31 mouse cellular contexts compared by ENCODE assay signal in the genomic region with DNA sequence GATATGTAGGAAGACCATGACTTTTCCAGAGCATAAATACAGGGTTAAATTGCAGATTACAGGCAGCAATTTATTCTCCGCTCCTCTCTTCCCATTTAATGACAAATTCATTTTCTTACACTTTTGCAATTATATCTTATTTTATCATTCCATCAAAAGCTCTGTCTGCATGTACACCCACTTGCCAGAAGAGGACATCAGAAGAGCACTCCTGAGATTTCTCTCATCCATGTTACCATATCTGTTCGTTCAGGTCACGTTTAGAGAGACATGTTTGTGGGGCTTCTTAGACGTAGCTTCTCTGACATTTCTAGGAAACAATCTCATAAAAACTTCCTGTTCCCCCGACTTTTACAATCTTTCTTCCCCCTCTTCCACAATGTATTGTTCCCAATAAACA. TPM values are rescaled to one million over a fixed set of nuclear protein-coding genes. Genes with fewer than 3 reads are reported as not detected.
A peak's percentile ranks its signal among the peaks of the same experiment; 100 is the strongest.
DNase-seq lines count a peak whose midpoint lies in the region; ATAC-seq and TF ChIP-seq lines count a peak whose summit lies in the region.
"Had no signal": no experiment of that assay in that cellular context is flagged by ENCODE, and none has a peak within 500 bp of the region (broad histone marks: within the 10 kb centered on the region; RNA-seq: fewer than 3 reads in every experiment).

No protein-coding gene starts in this region.

- 63% methylated on average over 5 of the region's 5 CpGs for WGBS in kidney, postnatal 0 days
- 59% methylated on average over 5 of the region's 5 CpGs for WGBS in stomach, postnatal 0 days

- peak; percentile 39; the same call in 1 of the 2 replicates for TF ChIP-seq CTCF in kidney, postnatal 0 days (IDR thresholded peaks at IDR 0.05; ENCODE audit: low read depth)
- peak; percentile 23; the same call in 1 of the 2 replicates for TF ChIP-seq CTCF in stomach, postnatal 0 days (IDR thresholded peaks at IDR 0.05; ENCODE audit: low read depth)

- no peak overlapping the region for H3K4me3 ChIP-seq in kidney, postnatal 0 days (replicated peaks; ENCODE audit: low read depth, low read length)
- no peak overlapping the region for H3K4me3 ChIP-seq in stomach, postnatal 0 days (ENCODE audit: low read depth, low read length)
- H3K4me3 ChIP-seq: embryonic facial prominence, embryonic 13.5 days; forebrain, embryonic 10.5 days; intestine, embryonic 15.5 days; limb, embryonic 10.5 days; limb, embryonic 15.5 days; midbrain, embryonic 15.5 days; myocyte; neural tube, embryonic 12.5 days had no signal

- no peak overlapping the region for H3K27ac ChIP-seq in kidney, postnatal 0 days
- H3K27ac ChIP-seq in stomach, postnatal 0 days (replicated peaks): no peak overlapping the region
- H3K27ac ChIP-seq: embryonic facial prominence, embryonic 13.5 days; forebrain, embryonic 10.5 days; intestine, embryonic 15.5 days; limb, embryonic 10.5 days; limb, embryonic 15.5 days; liver, embryonic 14.5 days; macrophage; midbrain, embryonic 15.5 days; neural tube, embryonic 12.5 days had no signal

- H3K9ac ChIP-seq in kidney, postnatal 0 days (ENCODE audit: low read depth, low read length): no peak overlapping the region
- H3K9ac ChIP-seq in stomach, postnatal 0 days (ENCODE audit: low read length): no peak overlapping the region
- H3K9ac ChIP-seq: embryonic facial prominence, embryonic 13.5 days; intestine, embryonic 15.5 days; limb, embryonic 15.5 days; liver, embryonic 14.5 days; lung, embryonic 14.5 days; midbrain, embryonic 15.5 days; neural tube, embryonic 12.5 days had no signal

- no peak for TF ChIP-seq EP300 in stomach, postnatal 0 days (optimal IDR thresholded peaks at IDR 0.05)

- ATAC-seq in frontal cortex, adult (ENCODE audit: low TSS enrichment): peak; percentile 70
- no peak for ATAC-seq in kidney, postnatal 0 days (replicated peaks; ENCODE audit: low FRiP score, low read depth)
- ATAC-seq in stomach, postnatal 0 days (ENCODE audit: low FRiP score, low TSS enrichment): no peak
- ATAC-seq: forebrain, embryonic 16.5 days; hindbrain, embryonic 16.5 days; intestine, embryonic 15.5 days; midbrain, embryonic 15.5 days had no signal

- H3K4me1 ChIP-seq in kidney, postnatal 0 days (replicated peaks; ENCODE audit: insufficient read depth, low read length): no peaks in the 10 kb centered on the region
- H3K4me1 ChIP-seq in stomach, postnatal 0 days (replicated peaks; ENCODE audit: control insufficient read depth, insufficient read depth): no peaks in the 10 kb centered on the region
- H3K4me1 ChIP-seq: embryonic facial prominence, embryonic 13.5 days; forebrain, embryonic 10.5 days; intestine, embryonic 15.5 days; limb, embryonic 10.5 days; limb, embryonic 15.5 days; midbrain, embryonic 15.5 days; neural tube, embryonic 12.5 days had no signal

- no peaks in the 10 kb centered on the region for H3K27me3 ChIP-seq in kidney, postnatal 0 days (ENCODE audit: insufficient read depth, low read length)
- H3K27me3 ChIP-seq in stomach, postnatal 0 days (ENCODE audit: control insufficient read depth, insufficient read depth, low read length): no peaks in the 10 kb centered on the region
- H3K27me3 ChIP-seq: embryonic facial prominence, embryonic 13.5 days; intestine, embryonic 15.5 days; limb, embryonic 15.5 days; midbrain, embryonic 15.5 days; neural tube, embryonic 12.5 days had no signal

- H3K9me3 ChIP-seq in kidney, postnatal 0 days (replicated peaks; ENCODE audit: low read length): no peaks in the 10 kb centered on the region
- no peaks in the 10 kb centered on the region for H3K9me3 ChIP-seq in stomach, postnatal 0 days (ENCODE audit: control insufficient read depth, low read length)
- H3K9me3 ChIP-seq: embryonic facial prominence, embryonic 13.5 days; forebrain, embryonic 10.5 days; G1E; intestine, embryonic 15.5 days; limb, embryonic 10.5 days; limb, embryonic 15.5 days; midbrain, embryonic 15.5 days; neural tube, embryonic 12.5 days had no signal

- H3K4me2 ChIP-seq in kidney, postnatal 0 days (ENCODE audit: low read length): no peak overlapping the region
- H3K4me2 ChIP-seq in stomach, postnatal 0 days (replicated peaks; ENCODE audit: low read depth): no peak overlapping the region
- H3K4me2 ChIP-seq: embryonic facial prominence, embryonic 13.5 days; intestine, embryonic 15.5 days; limb, embryonic 15.5 days; lung, embryonic 14.5 days; midbrain, embryonic 15.5 days; neural tube, embryonic 12.5 days had no signal

- no peak for DNase-seq in frontal cortex, postnatal 10 days (ENCODE audit: low spot score in 2 of 2)
- no peak for DNase-seq in kidney, postnatal 0 days (ENCODE audit: low spot score)
- no peak for DNase-seq in kidney, adult 11 months
- peak; percentile 7 for DNase-seq in lung, postnatal 36 days
- no peak for DNase-seq in lung, postnatal 4 days
- DNase-seq in stomach, postnatal 0 days (ENCODE audit: low spot score): no peak
- DNase-seq: adrenal gland, adult 8-10 months; cerebellum, adult 8-10 months; cerebellum, postnatal 36 days; gastrocnemius, postnatal 36 days; heart, postnatal 14 days; kidney, postnatal 25 days; lung, embryonic 14.5 days; right cerebral cortex, postnatal 4 days; thymus, postnatal 4 days had no signal

- no peaks in the 10 kb centered on the region for H3K36me3 ChIP-seq in kidney, postnatal 0 days (ENCODE audit: insufficient read depth, low read length)
- H3K36me3 ChIP-seq in stomach, postnatal 0 days (ENCODE audit: control insufficient read depth, insufficient read depth, low read length): no peaks in the 10 kb centered on the region
- H3K36me3 ChIP-seq: embryonic facial prominence, embryonic 13.5 days; forebrain, embryonic 10.5 days; G1E; intestine, embryonic 15.5 days; limb, embryonic 10.5 days; limb, embryonic 15.5 days; midbrain, embryonic 15.5 days; neural tube, embryonic 12.5 days had no signal

RNA-seq across cellular contexts. Expression of a gene that starts 2.2 kb away (rescaled TPM):
- not detected in 2 replicates for polyA plus RNA-seq in kidney, postnatal 0 days (2015; fragmentation: Nextera tagmentation; extraction: Ambion mirVana)
- polyA plus RNA-seq in stomach, postnatal 0 days (2015; fragmentation: Nextera tagmentation; extraction: Ambion mirVana): not detected in 2 replicates
- polyA plus RNA-seq: embryonic facial prominence, embryonic 13.5 days; forebrain, embryonic 10.5 days; forebrain, embryonic 16.5 days; heart, embryonic 14.5 days; hindbrain, embryonic 11.5 days; limb, embryonic 15.5 days; lung, embryonic 14.5 days; macrophage; midbrain, embryonic 15.5 days; neural tube, embryonic 12.5 days had no signal
